Mouse (Mus musculus): ENCODE measurements around the gene Phactr3.
"Not testable (repeated sequence)": the region's sequence is repeated elsewhere in the genome, so short reads cannot be mapped to it uniquely, and the experiment has no call there.

The Phactr3 gene

DNA sequence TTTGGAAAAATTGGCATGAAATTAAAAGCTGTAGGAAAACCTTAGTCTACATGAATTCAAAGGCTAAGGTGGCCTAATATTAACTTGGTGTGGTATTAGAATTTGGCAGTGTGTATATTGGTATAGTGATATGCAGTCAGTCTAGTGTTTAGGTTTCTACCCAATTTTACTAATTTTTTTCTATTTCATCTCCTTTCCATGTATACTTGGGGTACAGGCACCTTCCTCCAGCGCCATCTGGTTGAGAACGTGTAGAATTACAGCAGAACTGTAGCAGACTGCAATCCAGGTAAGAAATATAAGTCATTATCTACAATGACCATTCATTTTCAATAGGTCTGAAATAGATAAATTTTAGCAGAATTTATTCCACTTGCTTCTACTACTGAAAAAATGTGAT lies 220.3 kb downstream of the Phactr3 start:
- DNase-seq, result no peak

DNA sequence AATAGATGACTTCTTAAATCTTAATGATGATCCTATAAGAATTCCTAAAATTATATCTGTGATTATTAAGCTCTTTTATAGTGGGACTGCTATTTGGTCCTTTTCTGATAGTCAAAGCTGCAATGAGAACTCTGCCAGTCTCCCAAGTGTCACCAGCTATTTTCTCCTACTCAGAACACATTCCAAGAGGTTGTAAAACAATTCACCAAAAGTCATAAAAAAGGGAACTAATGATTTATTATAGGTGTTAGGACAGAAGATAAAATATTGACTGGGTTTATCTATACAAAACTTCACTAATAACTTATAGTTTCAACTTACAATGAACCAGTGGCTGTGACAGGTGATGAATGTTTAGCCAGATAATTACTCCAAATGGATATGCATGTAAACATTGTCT lies 223.3 kb downstream of the Phactr3 start:
- not testable (repeated sequence) for DNase-seq

DNA sequence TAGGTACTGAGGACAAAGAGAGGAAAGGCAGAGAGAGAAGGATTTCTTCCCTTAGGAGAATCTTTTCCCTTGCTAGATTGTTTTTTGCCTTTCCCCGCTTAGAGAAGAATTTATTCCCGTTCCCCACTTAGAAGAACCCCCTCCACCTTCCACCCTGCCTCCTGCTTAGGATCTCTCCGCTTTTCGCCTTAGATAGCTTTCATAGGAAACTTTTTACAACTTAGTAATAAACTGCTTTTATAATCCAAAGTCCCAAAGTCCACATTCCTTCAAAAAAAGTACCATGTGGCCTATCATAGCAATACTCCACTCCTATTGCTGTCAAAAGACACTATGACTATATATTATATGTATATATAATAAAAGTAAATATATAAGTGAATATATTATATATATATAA lies 223.8 kb downstream of the Phactr3 start:
- DNase-seq, result no peak
